Comparison of ENCODE assay signal across 8 mouse cellular contexts in the genomic region with DNA sequence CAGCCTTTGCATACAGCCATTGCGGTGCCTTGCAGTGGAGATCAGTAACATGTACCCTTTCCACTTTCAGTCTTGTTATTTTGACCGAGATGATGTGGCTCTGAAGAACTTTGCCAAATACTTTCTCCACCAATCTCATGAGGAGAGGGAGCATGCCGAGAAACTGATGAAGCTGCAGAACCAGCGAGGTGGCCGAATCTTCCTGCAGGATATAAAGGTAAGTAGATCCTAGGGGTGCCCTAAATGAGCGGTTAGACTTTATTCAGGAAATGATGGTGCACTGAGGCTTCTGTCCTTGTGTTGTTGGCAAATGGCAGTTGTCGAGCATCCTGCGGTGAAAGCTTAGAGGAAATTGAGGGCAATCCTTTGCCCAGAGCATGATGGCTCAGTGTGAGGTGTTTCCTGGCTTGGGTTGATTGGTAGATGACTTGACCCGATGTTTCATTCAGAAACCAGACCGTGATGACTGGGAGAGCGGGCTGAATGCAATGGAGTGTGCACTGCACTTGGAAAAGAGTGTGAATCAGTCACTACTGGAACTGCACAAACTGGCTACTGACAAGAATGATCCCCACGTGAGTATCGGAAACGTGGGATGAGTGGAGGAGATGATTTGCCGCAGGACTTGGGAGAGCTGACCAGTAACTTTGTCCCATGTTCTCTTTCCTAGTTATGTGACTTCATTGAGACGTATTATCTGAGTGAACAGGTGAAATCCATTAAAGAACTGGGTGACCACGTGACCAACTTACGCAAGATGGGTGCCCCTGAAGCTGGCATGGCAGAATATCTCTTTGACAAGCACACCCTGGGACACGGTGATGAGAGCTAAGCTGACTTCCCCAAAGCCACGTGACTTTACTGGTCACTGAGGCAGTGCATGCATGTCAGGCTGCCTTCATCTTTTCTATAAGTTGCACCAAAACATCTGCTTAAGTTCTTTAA. TPM values are rescaled to one million over a fixed set of nuclear protein-coding genes. Genes with fewer than 3 reads are reported as not detected.
DNase-seq lines count a peak whose midpoint lies in the region; ATAC-seq and TF ChIP-seq lines count a peak whose summit lies in the region.

No protein-coding gene starts in this region.

- no peaks in the 10 kb centered on the region for H3K27me3 ChIP-seq in cerebellum, adult 2 months (ENCODE audit: control insufficient read depth, insufficient read depth, low read length)
- H3K27me3 ChIP-seq in thymus, adult 2 months (ENCODE audit: control insufficient read depth, insufficient read depth, low read length), result no peaks in the 10 kb centered on the region
- no peaks in the 10 kb centered on the region for H3K27me3 ChIP-seq in liver, embryonic 11.5 days (replicated peaks; ENCODE audit: control insufficient read depth, insufficient read depth, low read length)

- H3K4me3 ChIP-seq in cerebellum, adult 2 months (replicated peaks; ENCODE audit: insufficient read depth, low read depth, low read length), result peak overlapping the region; percentile 88
- peak overlapping the region; percentile 37 for H3K4me3 ChIP-seq in thymus, adult 2 months (ENCODE audit: control insufficient read depth, insufficient read depth, low read length)
- H3K4me3 ChIP-seq in liver, embryonic 11.5 days (ENCODE audit: low read depth, low read length), result peak overlapping the region; percentile 99

- no peak for TF ChIP-seq CTCF in cerebellum, adult 2 months (IDR thresholded peaks at IDR 0.05; ENCODE audit: borderline replicate concordance, insufficient read depth, low read depth, low read length)
- TF ChIP-seq CTCF in thymus, adult 2 months (IDR thresholded peaks at IDR 0.05; ENCODE audit: borderline replicate concordance, control insufficient read depth, extremely low read depth, insufficient read depth, low read length, poor library complexity), result no peak

- no peak overlapping the region for H3K27ac ChIP-seq in cerebellum, adult 2 months (ENCODE audit: insufficient read depth, low read length)
- peak overlapping the region; percentile 81 for H3K27ac ChIP-seq in thymus, adult 2 months (ENCODE audit: control insufficient read depth, insufficient read depth, low read length)
- H3K27ac ChIP-seq in liver, embryonic 11.5 days (ENCODE audit: low read depth, low read length), result peak overlapping the region; percentile 100

- H3K4me2 ChIP-seq in liver, embryonic 11.5 days, result peak overlapping the region; percentile 94

- no peaks in the 10 kb centered on the region for H3K9me3 ChIP-seq in liver, embryonic 11.5 days (ENCODE audit: control insufficient read depth, low read length)

- 0 out of 2 replicates have a peak, but pooled peaks cover 6% of the 10 kb centered on the region for H3K4me1 ChIP-seq in cerebellum, adult 2 months (ENCODE audit: control insufficient read depth, insufficient read depth, low read length)
- peaks cover 16% of the 10 kb centered on the region for H3K4me1 ChIP-seq in thymus, adult 2 months (replicated peaks; ENCODE audit: control insufficient read depth, insufficient read depth, low read length)
- H3K4me1 ChIP-seq in liver, embryonic 11.5 days (replicated peaks; ENCODE audit: control insufficient read depth, insufficient read depth, low read length), result peaks cover 50% of the 10 kb centered on the region

- no peak for DNase-seq in cerebellum, adult 2 months
- no peak for DNase-seq in cerebellum, adult 9-11 months
- no peak for DNase-seq in thymus, adult 2 months
- no peak for DNase-seq in thymus, postnatal 14 days
- DNase-seq in liver, embryonic 11.5 days (ENCODE audit: low spot score), result no peak
- no peak for DNase-seq in urinary bladder, adult 2 months (ENCODE audit: low spot score)
- DNase-seq in c-Kit-positive CD71-positive TER-119-positive erythroid progenitor cells, embryonic 14.5 days (ENCODE audit: low spot score), result no peak
- no peak for DNase-seq in ovary, adult 18-20 months (ENCODE audit: low spot score)

- WGBS in cerebellum, adult 2 months, result 79% methylated on average over 20 of the region's 20 CpGs
- 36% methylated on average over 20 of the region's 20 CpGs for WGBS in thymus, adult 2 months
- WGBS in liver, embryonic 11.5 days, result 80% methylated on average over 20 of the region's 20 CpGs

- H3K36me3 ChIP-seq in thymus, adult 2 months (ENCODE audit: control insufficient read depth, insufficient read depth, low read length), result peaks cover 21% of the 10 kb centered on the region
- peaks cover 27% of the 10 kb centered on the region for H3K36me3 ChIP-seq in liver, embryonic 11.5 days (ENCODE audit: control insufficient read depth, insufficient read depth, low read length)

- TF ChIP-seq POLR2A in cerebellum, adult 2 months (IDR thresholded peaks at IDR 0.05; ENCODE audit: borderline replicate concordance, insufficient read depth, low read length), result no peak
- TF ChIP-seq POLR2A in thymus, adult 2 months (IDR thresholded peaks at IDR 0.05; ENCODE audit: control insufficient read depth, extremely low read depth, insufficient read depth, low read length, poor library complexity), result no peak

- no peak for ATAC-seq in liver, embryonic 11.5 days (replicated peaks; ENCODE audit: low FRiP score)

- H3K9ac ChIP-seq in liver, embryonic 11.5 days (ENCODE audit: low read depth, low read length), result peak overlapping the region; percentile 98

RNA-seq across cellular contexts. Expression of a gene that starts 4.0 kb away (rescaled TPM):
- polyA plus RNA-seq in cerebellum, adult 2 months (2012; rRNA removed), result 4,588 and 5,845 TPM in 2 replicates
- polyA plus RNA-seq in thymus, adult 2 months (2012; rRNA removed), result 2,238 and 2,885 TPM in 2 replicates
- 3,796 and 3,887 TPM in 2 replicates for polyA plus RNA-seq in liver, embryonic 11.5 days (2014; fragmentation: Nextera tagmentation; extraction: Ambion mirVana)
- 2,402 and 3,491 TPM in 2 replicates for polyA plus RNA-seq in urinary bladder, adult 2 months (2012; rRNA removed)

RNA-seq across cellular contexts. Expression of a gene that starts 17.1 kb away (rescaled TPM):
- 0.77 and 1.1 TPM in 2 replicates for polyA plus RNA-seq in cerebellum, adult 2 months (2012; rRNA removed)
- polyA plus RNA-seq in thymus, adult 2 months (2012; rRNA removed), result 0.31 and 0.33 TPM in 2 replicates
- polyA plus RNA-seq in liver, embryonic 11.5 days (2014; fragmentation: Nextera tagmentation; extraction: Ambion mirVana), result 0.31 and 0.59 TPM in 2 replicates
- 3.8 and 4.2 TPM in 2 replicates for polyA plus RNA-seq in urinary bladder, adult 2 months (2012; rRNA removed)

RNA-seq across cellular contexts. Expression of a gene that starts 17.1 kb away (rescaled TPM):
- polyA plus RNA-seq in cerebellum, adult 2 months (2012; rRNA removed), result 9.5 and 9.7 TPM in 2 replicates
- 12.8 and 15.7 TPM in 2 replicates for polyA plus RNA-seq in thymus, adult 2 months (2012; rRNA removed)
- polyA plus RNA-seq in liver, embryonic 11.5 days (2014; fragmentation: Nextera tagmentation; extraction: Ambion mirVana), result 133 and 137 TPM in 2 replicates
- 22.0 and 23.6 TPM in 2 replicates for polyA plus RNA-seq in urinary bladder, adult 2 months (2012; rRNA removed)

RNA-seq across cellular contexts. Expression of a gene that starts 57.0 kb away (rescaled TPM):
- 30.9 and 35.5 TPM in 2 replicates for polyA plus RNA-seq in cerebellum, adult 2 months (2012; rRNA removed)
- polyA plus RNA-seq in thymus, adult 2 months (2012; rRNA removed), result 13.6 and 19.9 TPM in 2 replicates
- polyA plus RNA-seq in liver, embryonic 11.5 days (2014; fragmentation: Nextera tagmentation; extraction: Ambion mirVana), result 7.2 and 7.3 TPM in 2 replicates
- 38.6 and 41.9 TPM in 2 replicates for polyA plus RNA-seq in urinary bladder, adult 2 months (2012; rRNA removed)

Comparison
In these comparisons a context has a peak if more than half of its experiments do, and no peak if none do; other contexts are left out.
1. H3K4me3 ChIP-seq: peak in every context shown above with its lines; median percentile 99 in liver, embryonic 11.5 days; 88 in cerebellum, adult 2 months; 37 in thymus, adult 2 months.